Mouse (Mus musculus) bone marrow, adult 2 months (tissue): ENCODE results near the gene Gm17409.

ENCODE experiments used
- CTCF ChIP-seq: fragments of 200-500 bp; IDR thresholded peaks from 2 replicates; pipeline ENCODE4 v1.5.1; 2011; ENCODE audit warnings: low read length, control low read depth; ENCODE audit not compliant: control insufficient read depth, insufficient read depth
- POLR2A ChIP-seq: fragments of 200-500 bp; IDR thresholded peaks from 2 replicates; pipeline ENCODE4 v1.6.1; 2011; ENCODE audit warnings: low read depth, mild to moderate bottlenecking, control low read depth, low read length, borderline replicate concordance; ENCODE audit not compliant: control insufficient read depth

DNA sequence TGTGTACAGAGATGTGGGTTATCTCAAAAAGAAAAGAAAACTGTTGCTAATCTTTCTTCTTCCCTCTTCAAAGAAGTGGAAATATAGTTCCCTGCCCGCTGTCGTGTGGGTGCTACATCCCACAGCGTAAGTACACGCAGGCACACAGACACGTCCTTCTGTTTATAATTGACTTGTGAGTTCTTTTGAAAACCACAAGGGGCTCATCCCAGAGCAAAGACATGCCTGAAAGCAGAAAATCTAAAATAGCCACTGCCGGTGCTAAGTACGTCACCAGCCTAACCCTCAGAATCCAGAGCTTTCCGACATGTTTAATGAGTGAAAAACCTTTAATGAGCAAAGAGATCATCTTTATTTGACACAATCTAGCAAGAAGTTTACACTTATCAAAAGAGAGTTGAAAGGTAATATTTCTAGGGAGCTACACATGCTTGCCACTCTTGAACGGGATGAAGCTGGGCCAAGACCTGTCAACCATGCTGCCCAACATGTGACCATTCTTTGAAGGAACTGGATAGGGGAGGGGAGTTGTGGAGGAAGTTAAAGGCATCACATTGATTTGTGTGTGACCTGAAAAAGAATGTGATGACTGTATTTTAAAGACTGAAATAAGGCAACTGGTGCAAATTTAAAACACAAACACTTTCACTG lies 11.7 kb downstream of the Gm17409 start:
- TF ChIP-seq CTCF (no peak), POLR2A (no peak)
